Mouse (Mus musculus): ENCODE results near the gene Tbk1. TPM values are rescaled to one million over a fixed set of nuclear protein-coding genes. Genes with fewer than 3 reads are reported as not detected.
A peak's percentile ranks its signal among the peaks of the same experiment; 100 is the strongest.

Gene Tbk1
- total and polyA plus RNA-seq, 3 experiments = 3.7 to 45.9 (median 37.8) TPM

DNA sequence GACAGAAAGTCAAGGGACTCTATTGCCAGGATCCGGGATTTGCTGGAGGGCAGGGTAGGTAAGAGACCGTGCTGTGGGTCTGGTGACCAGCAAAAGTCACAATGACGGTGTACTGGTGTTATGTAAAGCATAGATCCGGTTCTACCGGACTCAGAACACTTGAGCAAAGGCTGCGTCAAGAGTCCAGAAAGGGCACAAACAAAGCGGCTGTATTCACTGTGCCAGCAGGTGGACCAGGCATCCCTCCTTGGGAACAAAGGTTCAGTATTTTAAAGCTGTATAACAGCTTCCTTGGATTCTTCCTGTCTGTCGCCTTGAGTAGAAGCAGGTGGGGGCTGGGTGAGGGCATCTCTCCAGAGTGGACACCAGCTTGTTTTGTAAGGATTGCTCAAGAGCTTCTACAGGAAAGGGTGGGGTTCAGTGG, 88.1 kb downstream of the Tbk1 start:
- peak; percentile 60 for DNase-seq

- DNase-seq = no peak
Measured at GRCm38 (mm10) chr10:121497968-121498367, 88.6 kb downstream of the Tbk1 start.

DNA sequence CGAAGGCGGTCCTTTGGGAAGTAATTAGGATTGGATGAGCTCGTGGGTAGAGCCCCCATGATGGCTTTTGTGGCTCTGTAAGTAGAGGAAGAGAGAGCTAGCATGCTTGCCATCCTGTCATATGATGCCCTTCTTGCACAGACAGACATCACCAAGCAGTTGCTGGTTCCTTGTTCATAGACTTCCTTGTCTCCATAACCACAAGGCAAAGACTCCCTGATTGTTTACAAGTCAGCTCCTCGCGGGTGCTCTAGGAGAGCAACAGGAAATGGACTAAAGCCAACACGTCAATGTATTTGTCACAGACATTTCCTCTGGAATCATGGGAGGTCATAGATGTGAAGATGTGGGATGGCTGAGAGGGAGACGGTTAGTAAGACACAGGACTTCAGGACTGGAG, 90.0 kb downstream of the Tbk1 start:
- DNase-seq = no peak

Small RNAs within 50 kb of the gene (microRNA-seq; reads per million reads assigned to microRNA genes)
- gene Gm24330 = 0 reads per million in 2 experiments

Other genes starting within 250 kb of the Tbk1 start
- gene Tbc1d30, start 235.5 kb downstream of the Tbk1 start, total RNA-seq (2021) = 1 to 10 TPM; 2.9 to 8.7 TPM
- gene Tbc1d30, start 235.5 kb downstream of the Tbk1 start, polyA plus RNA-seq (2012; rRNA removed) = 0.57 and 1.5 TPM in 2 replicates
- gene Gns, start 221.7 kb downstream of the Tbk1 start, total RNA-seq (2021) = 100 to 1,000 TPM; 169 to 240 TPM
- 657 and 731 TPM in 2 replicates for gene Gns, start 221.7 kb downstream of the Tbk1 start, polyA plus RNA-seq (2012; rRNA removed)
- gene Rassf3, start 110.4 kb downstream of the Tbk1 start, total RNA-seq (2021) = 10 to 100 TPM; 32.2 to 50.9 TPM
- gene Rassf3, start 110.4 kb downstream of the Tbk1 start, polyA plus RNA-seq (2012; rRNA removed) = 9.2 and 9.3 TPM in 2 replicates
- gene Xpot, start 39.5 kb upstream of the Tbk1 start, total RNA-seq (2021) = 10 to 100 TPM; 62.1 to 72.7 TPM
- 70.2 and 92.4 TPM in 2 replicates for gene Xpot, start 39.5 kb upstream of the Tbk1 start, polyA plus RNA-seq (2012; rRNA removed)
- not detected for gene D930020B18Rik, start 54.8 kb upstream of the Tbk1 start, total RNA-seq (2021)
- gene D930020B18Rik, start 54.8 kb upstream of the Tbk1 start, polyA plus RNA-seq (2012; rRNA removed) = not detected in 2 replicates
- gene BC048403, start 153.2 kb upstream of the Tbk1 start, total RNA-seq (2021) = 10 to 100 TPM in 1 of 2 experiments, 1 to 10 TPM in 1; 8.4 to 12.4 TPM
- gene BC048403, start 153.2 kb upstream of the Tbk1 start, polyA plus RNA-seq (2012; rRNA removed) = 7.3 and 16.9 TPM in 2 replicates

Data from adrenal gland, adult 2 months (tissue).